8 mouse cellular contexts compared by ENCODE assay signal in the genomic region with DNA sequence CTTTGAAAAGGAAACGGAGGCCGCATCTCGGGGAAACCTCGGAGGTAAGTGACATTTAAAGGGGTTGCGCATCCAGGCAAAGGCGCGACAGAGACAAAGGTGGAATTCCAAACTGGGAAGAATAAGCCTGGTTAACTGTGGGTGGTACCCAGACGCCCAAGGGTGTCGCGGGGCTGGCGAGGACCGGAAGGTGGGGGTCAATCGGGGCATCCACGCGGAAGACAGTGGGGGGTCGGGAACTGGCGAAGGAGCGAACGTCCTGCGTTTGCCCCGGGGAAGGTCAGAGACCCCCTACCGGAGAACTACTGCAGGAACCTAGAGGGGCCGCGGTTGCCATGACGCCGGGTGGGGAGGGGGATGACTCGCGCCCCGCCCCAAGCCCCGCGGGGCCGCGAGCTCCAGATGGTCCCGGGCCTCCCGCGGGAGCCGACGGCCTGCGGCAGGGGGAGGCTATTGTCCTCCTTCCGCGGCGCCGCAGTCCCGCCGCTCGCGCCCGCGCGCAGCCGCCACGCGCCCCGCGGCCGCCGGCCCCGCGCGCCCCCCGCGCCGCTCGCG. TPM values are rescaled to one million over a fixed set of nuclear protein-coding genes. Genes with fewer than 3 reads are reported as not detected.
DNase-seq lines count a peak whose midpoint lies in the region; ATAC-seq and TF ChIP-seq lines count a peak whose summit lies in the region.

No protein-coding gene starts in this region.

- H3K27me3 ChIP-seq in E14TG2a.4 (ENCODE audit: insufficient read depth, low read length), result peaks cover 73% of the 10 kb centered on the region
- peaks cover 70% of the 10 kb centered on the region for H3K27me3 ChIP-seq in embryonic facial prominence, embryonic 10.5 days (replicated peaks; ENCODE audit: low read depth, poor library complexity, severe bottlenecking)
- H3K27me3 ChIP-seq in limb, embryonic 11.5 days (ENCODE audit: control insufficient read depth, insufficient read depth, low read length), result peaks cover 21% of the 10 kb centered on the region

- no peaks in the 10 kb centered on the region for H3K9me3 ChIP-seq in E14TG2a.4 (ENCODE audit: low read length)
- H3K9me3 ChIP-seq in embryonic facial prominence, embryonic 10.5 days, result no peaks in the 10 kb centered on the region
- H3K9me3 ChIP-seq in limb, embryonic 11.5 days (ENCODE audit: control insufficient read depth, low read length), result no peaks in the 10 kb centered on the region

- TF ChIP-seq CTCF in E14TG2a.4 (conservative IDR thresholded peaks at IDR 0.05; ENCODE audit: low read length), result no peak

- H3K4me2 ChIP-seq in limb, embryonic 11.5 days (ENCODE audit: low read depth, severe bottlenecking), result peak overlapping the region; percentile 99

- peaks cover 31% of the 10 kb centered on the region for H3K4me1 ChIP-seq in E14TG2a.4 (replicated peaks; ENCODE audit: low read depth, low read length)
- peaks cover 33% of the 10 kb centered on the region for H3K4me1 ChIP-seq in embryonic facial prominence, embryonic 10.5 days
- peaks cover 9% of the 10 kb centered on the region for H3K4me1 ChIP-seq in limb, embryonic 11.5 days (ENCODE audit: control insufficient read depth, insufficient read depth, low read length)

- no peak for ATAC-seq in limb, embryonic 11.5 days (ENCODE audit: insufficient number of reproducible peaks, low FRiP score, low TSS enrichment, low read depth)
- ATAC-seq in erythroblast, adult 5-6 weeks (replicated peaks; ENCODE audit: low FRiP score, poor library complexity, severe bottlenecking), result no peak

- peak overlapping the region; percentile 73 for H3K9ac ChIP-seq in limb, embryonic 11.5 days (ENCODE audit: low read length)

- DNase-seq in heart, adult 11 months, result peak; percentile 66
- no peak for DNase-seq in heart, postnatal 36 days
- peak; percentile 81 for DNase-seq in embryonic facial prominence, embryonic 10.5 days (ENCODE audit: low spot score)
- DNase-seq in limb, embryonic 11.5 days (ENCODE audit: low spot score), result peak; percentile 71
- peak; percentile 90 for DNase-seq in retina, postnatal 1 day
- DNase-seq in left cerebral cortex, adult 11 months (ENCODE audit: low spot score), result no peak

- peak overlapping the region; percentile 90 for H3K27ac ChIP-seq in embryonic facial prominence, embryonic 10.5 days (replicated peaks)
- no peak overlapping the region for H3K27ac ChIP-seq in limb, embryonic 11.5 days (replicated peaks; ENCODE audit: low read depth, low read length)

- no peaks in the 10 kb centered on the region for H3K36me3 ChIP-seq in E14TG2a.4 (ENCODE audit: insufficient read depth, low read length)
- no peaks in the 10 kb centered on the region for H3K36me3 ChIP-seq in embryonic facial prominence, embryonic 10.5 days (replicated peaks)
- H3K36me3 ChIP-seq in limb, embryonic 11.5 days (ENCODE audit: control insufficient read depth, insufficient read depth, low read length), result no peaks in the 10 kb centered on the region

- intact Hi-C loops in heart, postnatal 36 days (cut with DNase I), result no loop called here

- H3K4me3 ChIP-seq in E14TG2a.4 (replicated peaks; ENCODE audit: low read length), result peak overlapping the region; percentile 86
- peak overlapping the region; percentile 78 for H3K4me3 ChIP-seq in embryonic facial prominence, embryonic 10.5 days
- H3K4me3 ChIP-seq in limb, embryonic 11.5 days (ENCODE audit: low read depth, low read length), result peak overlapping the region; percentile 57

- WGBS in embryonic facial prominence, embryonic 10.5 days, result 1% methylated on average over 62 of the region's 65 CpGs
- under 1% methylated on average over 49 of the region's 65 CpGs for WGBS in limb, embryonic 11.5 days

RNA-seq across cellular contexts. Expression of gene Sptbn2, which starts 0.7 kb away (rescaled TPM):
- total RNA-seq in heart, postnatal 36 days (2021), result under 1 TPM; 0.19 to 0.22 TPM
- polyA plus RNA-seq in embryonic facial prominence, embryonic 10.5 days (2016; fragmentation: Nextera tagmentation; extraction: Ambion mirVana), result 7.7 and 8.9 TPM in 2 replicates
- polyA plus RNA-seq in limb, embryonic 11.5 days (2014; fragmentation: Nextera tagmentation; extraction: Ambion mirVana), result 2.1 and 2.5 TPM in 2 replicates
- total RNA-seq in erythroblast, adult 5-6 weeks (2015; ENCODE audit: low replicate concordance), result not detected in 2 replicates
- not detected in 2 replicates for total RNA-seq in erythroblast, adult 5-6 weeks (2017; ENCODE audit: low replicate concordance)

RNA-seq across cellular contexts. Expression of gene Gm960, which starts 13.2 kb away (rescaled TPM):
- total RNA-seq in heart, postnatal 36 days (2021), result not detected
- 2.0 and 2.6 TPM in 2 replicates for polyA plus RNA-seq in embryonic facial prominence, embryonic 10.5 days (2016; fragmentation: Nextera tagmentation; extraction: Ambion mirVana)
- polyA plus RNA-seq in limb, embryonic 11.5 days (2014; fragmentation: Nextera tagmentation; extraction: Ambion mirVana), result 2.9 and 5.0 TPM in 2 replicates
- total RNA-seq in erythroblast, adult 5-6 weeks (2015; ENCODE audit: low replicate concordance), result not detected in 2 replicates
- total RNA-seq in erythroblast, adult 5-6 weeks (2017; ENCODE audit: low replicate concordance), result 0.56 TPM in 1 of 2 replicates, not detected in the other

RNA-seq across cellular contexts. Expression of gene Rbm4b, which starts 44.6 kb away (rescaled TPM):
- 1 to 10 TPM; 5.9 to 7.0 TPM for total RNA-seq in heart, postnatal 36 days (2021)
- 102 and 114 TPM in 2 replicates for polyA plus RNA-seq in embryonic facial prominence, embryonic 10.5 days (2016; fragmentation: Nextera tagmentation; extraction: Ambion mirVana)
- polyA plus RNA-seq in limb, embryonic 11.5 days (2014; fragmentation: Nextera tagmentation; extraction: Ambion mirVana), result 107 TPM in 2 replicates
- 0.58 and 4.0 TPM in 2 replicates for total RNA-seq in erythroblast, adult 5-6 weeks (2015; ENCODE audit: low replicate concordance)
- total RNA-seq in erythroblast, adult 5-6 weeks (2017; ENCODE audit: low replicate concordance), result 6.6 and 7.5 TPM in 2 replicates

Comparison
In these comparisons a context has a peak if more than half of its experiments do, and no peak if none do; other contexts are left out.
1. DNase-seq: peak in heart, adult 11 months (single experiment), embryonic facial prominence, embryonic 10.5 days (single experiment), limb, embryonic 11.5 days (single experiment) and retina, postnatal 1 day (single experiment); none in heart, postnatal 36 days (0 of 2) and left cerebral cortex, adult 11 months (single experiment).
2. Peak in every context shown above with its lines, with median percentiles within 50 percentile points of each other: H3K4me3 ChIP-seq.